Mouse (Mus musculus) cerebellum, adult 9-10 months (tissue): ENCODE data around the gene Phf1.

ENCODE experiments used
- DNase-seq: peaks from one replicate; pipeline ENCODE4 v3.0.0; 2022

The Phf1 gene

GRCm38 (mm10) chr17:26981050-26981449, 48.2 kb downstream of the Phf1 start:
- no peak for DNase-seq

- no peak for DNase-seq
Observed at GRCm38 (mm10) chr17:26983382-26983781, 50.5 kb downstream of the Phf1 start.

- no peak for DNase-seq
Observed at GRCm38 (mm10) chr17:26985503-26986179, 52.8 kb downstream of the Phf1 start.
